Mouse (Mus musculus): ENCODE results near the gene Npff.
A peak's percentile ranks its signal among the peaks of the same experiment; 100 is the strongest.

The Npff gene

GRCm38 (mm10) chr15:102519211-102520141, 5.3 kb downstream of the Npff start:
- DNase-seq (ENCODE audit: low spot score), result no peak

- DNase-seq (ENCODE audit: low spot score), result no peak
Measured at GRCm38 (mm10) chr15:102518859-102519201, 5.9 kb downstream of the Npff start.

DNA sequence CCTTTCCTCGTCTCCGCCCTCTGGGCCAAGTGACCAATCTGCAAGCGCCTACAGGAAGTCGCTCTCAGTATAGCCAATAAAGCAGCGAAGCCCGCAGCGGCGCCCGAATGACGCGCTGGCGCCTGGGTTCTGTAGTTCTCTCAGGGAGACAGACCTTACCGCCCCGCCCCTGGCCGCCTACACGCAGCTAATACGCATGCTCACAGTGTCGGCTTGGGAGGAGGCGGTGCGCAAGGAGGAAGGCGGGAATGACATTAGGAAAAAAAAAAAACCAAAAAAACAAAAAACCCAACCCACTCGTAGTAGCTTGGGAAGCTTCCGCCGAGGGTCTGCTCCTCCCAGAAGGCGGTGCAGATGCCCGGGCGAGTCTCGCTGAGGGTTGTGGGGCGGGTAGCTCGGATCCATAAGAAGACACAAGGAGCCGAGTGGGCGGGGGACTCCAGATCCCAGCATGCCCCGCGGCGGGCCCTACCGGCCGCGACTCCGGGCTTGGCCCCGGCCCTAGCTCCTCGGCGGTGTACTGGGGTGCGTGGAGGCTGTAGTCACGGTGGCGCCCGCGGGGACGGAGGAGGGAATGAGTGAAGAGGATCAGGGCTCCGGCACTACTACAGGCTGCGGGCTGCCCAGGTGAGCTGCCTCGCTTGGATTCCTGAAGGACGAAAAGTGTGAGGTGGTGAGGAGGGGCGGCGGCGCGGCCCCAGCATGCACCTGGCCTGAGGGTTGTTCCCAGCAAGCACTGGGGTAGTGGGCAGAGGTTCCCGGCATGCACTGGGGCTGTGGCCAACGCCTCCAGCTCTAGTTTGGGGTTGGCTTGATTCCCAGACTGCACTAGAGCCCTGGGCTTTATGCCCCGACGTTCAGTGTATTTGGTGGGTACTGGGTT, 6.5 kb downstream of the Npff start, which contains the start of gene Tarbp2:
TSS of gene Tarbp2 (plus strand) at position 217 of the 883 bp plus-strand sequence.
- peak; percentile 97 for DNase-seq (ENCODE audit: low spot score)

GRCm38 (mm10) chr15:102517631-102517975, 7.1 kb downstream of the Npff start:
- no peak for DNase-seq (ENCODE audit: low spot score)

GRCm38 (mm10) chr15:102516728-102517404, 7.9 kb downstream of the Npff start, which contains the start of gene Map3k12:
Gene Map3k12 (minus strand): TSS chr15:102517064.
- peak; percentile 64 for DNase-seq (ENCODE audit: low spot score)

DNA sequence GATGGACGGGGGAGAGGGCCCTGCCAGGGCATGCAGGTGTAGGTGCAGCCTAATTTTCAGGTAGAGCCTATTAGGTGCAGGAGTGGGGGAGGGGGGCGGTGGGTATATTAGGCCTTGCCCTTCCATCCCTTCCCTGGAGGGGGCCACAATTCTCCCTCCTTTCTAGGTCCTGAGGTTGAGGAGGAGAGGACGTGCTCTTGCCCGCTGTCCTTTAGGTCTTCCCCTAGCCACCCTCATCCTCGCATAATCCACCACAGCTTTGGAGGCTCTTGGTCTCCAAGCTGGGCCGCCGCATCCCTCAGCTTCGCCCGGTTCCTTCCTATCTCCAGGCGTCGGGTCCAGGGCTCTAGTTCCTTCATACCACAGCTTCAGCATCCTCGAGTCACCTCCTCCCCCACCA, 8.4 kb downstream of the Npff start:
- no peak for DNase-seq (ENCODE audit: low spot score)

DNA sequence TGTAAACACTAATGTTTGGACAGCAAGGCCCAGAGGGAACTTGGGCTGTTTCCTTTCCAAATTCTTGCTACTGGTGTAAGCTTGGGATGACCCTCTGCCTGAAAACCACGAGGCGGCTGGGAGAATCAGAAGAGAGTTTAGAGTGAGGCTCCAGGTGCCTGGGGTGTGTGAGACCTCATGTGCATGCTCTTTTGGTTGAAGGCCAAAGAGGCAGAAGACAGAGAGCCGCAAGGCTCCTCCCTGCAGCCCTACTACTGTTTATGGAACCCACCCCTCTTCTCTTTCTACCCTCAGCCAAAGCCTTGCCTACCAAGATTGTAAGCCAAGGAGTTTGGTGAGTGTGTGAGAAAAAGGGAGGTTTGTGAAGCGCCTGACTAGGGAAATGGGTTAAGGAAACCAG, 9.0 kb downstream of the Npff start:
- no peak for DNase-seq (ENCODE audit: low spot score)

GRCm38 (mm10) chr15:102515261-102515660, 9.5 kb downstream of the Npff start:
- no peak for DNase-seq (ENCODE audit: low spot score)

- DNase-seq (ENCODE audit: low spot score), result no peak
Measured at GRCm38 (mm10) chr15:102513004-102513403, 11.7 kb downstream of the Npff start.

DNA sequence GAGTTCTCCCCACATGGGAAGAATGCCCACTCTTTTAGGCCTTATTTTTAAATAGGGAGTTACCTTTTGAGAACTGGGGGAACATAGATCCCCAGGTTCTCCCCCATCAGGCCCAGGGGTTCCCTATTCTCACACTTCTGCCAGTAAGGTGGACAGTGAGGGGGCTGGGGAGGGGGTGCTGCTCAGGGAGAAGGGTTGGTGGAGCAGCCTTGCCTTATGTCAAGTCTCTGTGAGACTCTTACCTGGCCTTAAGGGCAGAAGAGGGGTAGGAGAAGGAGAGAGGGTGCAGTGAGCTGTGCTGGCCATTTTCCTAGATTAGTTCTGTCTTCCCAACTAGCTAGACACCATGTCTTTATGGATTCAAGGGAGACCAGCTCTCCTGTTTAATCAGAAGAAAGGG, 12.3 kb downstream of the Npff start:
- no peak for DNase-seq (ENCODE audit: low spot score)

DNA sequence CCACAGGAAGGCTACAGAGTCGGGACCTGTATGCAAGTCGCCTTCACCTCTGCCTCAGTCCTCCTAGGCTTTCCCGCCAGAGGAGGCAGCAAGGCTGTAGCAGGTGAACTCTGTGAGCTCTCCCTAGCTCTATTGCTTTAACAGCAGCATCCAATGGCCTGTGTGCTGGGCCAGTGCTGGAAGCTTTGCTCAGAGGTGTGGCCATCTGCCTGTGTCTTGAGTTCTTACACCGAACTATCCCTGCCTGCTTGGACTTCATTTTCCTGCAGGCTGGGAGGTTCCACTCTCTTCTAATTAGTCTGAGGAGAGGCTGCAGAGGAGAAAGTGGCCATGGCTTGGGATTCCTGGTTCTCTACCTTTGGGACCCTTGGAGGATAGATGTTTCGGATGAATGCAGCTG, 12.7 kb downstream of the Npff start:
- no peak for DNase-seq (ENCODE audit: low spot score)

GRCm38 (mm10) chr15:102511285-102511833, 13.4 kb downstream of the Npff start:
- DNase-seq (ENCODE audit: low spot score), result no peak

- peak; percentile 84 for DNase-seq (ENCODE audit: low spot score)
Measured at GRCm38 (mm10) chr15:102510590-102511284, 14.0 kb downstream of the Npff start.

DNA sequence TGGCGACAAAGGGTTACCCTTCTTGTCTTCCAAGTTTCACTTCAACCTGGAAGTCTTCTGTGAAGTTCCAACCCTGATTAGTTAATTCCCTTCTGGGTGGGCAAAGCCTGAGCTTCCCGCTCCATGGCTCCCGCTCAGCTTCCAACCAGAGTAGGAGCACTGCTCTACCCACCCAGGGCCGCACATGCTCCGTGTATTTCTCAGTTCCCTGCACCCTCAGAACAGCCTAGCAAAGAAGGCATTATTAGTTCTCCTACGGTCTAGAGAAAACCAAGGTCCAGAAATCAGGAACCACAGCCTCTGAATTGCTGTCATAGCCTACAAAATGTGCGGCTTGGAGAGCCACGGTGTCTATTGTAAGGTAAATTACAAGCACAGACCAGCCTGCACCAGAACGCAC, 14.6 kb downstream of the Npff start:
- no peak for DNase-seq (ENCODE audit: low spot score)

DNA sequence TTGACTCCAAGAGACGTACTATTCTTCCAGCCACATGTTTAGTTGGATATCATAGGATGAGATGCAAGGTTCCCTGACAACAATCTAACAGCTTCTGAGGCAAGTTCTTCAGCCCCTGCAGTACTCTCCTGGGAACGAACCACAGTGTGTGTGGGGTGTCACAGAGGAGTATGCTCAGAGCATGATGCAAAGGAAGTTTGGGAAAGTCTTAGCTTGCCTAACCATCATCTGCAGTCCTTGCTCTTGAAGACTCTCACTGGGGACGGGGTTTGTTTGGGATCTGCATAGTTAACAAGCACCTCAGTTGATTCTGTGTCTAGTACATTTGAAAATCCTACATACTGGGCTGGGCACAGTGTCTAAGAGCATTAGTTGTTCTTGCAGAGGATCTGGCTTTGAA, 16.4 kb downstream of the Npff start:
- no peak for DNase-seq (ENCODE audit: low spot score)

GRCm38 (mm10) chr15:102507561-102507960, 17.2 kb downstream of the Npff start:
- DNase-seq (ENCODE audit: low spot score), result no peak

GRCm38 (mm10) chr15:102506864-102507263, 17.9 kb downstream of the Npff start:
- DNase-seq (ENCODE audit: low spot score), result no peak

GRCm38 (mm10) chr15:102506464-102506830, 18.3 kb downstream of the Npff start:
- DNase-seq (ENCODE audit: low spot score), result no peak

GRCm38 (mm10) chr15:102505770-102506463, 18.8 kb downstream of the Npff start:
- DNase-seq (ENCODE audit: low spot score), result no peak

GRCm38 (mm10) chr15:102505073-102505769, 19.5 kb downstream of the Npff start:
- DNase-seq (ENCODE audit: low spot score), result no peak

Measured in ovary, postnatal 14 days (tissue).